In the genomic region with DNA sequence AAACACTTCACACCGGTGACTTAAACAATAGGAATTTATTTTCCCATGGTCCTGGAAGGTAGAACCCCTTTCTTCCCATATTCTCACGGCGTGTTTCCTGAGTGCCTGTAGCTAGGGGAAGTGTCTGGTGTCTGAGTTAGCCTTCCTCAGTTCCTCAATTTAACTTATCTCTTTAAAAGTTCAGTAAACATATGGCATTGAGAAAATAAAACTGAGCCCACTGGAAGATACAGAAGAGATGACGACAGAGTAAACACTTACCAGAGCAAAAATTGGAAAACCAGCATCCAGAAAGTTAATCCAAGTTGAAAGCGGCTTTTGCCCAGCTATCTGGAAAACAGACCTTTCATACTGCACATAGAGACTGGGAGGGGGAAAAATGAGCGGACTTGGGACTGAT, we compare ENCODE assay signal across 8 mouse cellular contexts. TPM values are rescaled to one million over a fixed set of nuclear protein-coding genes. Genes with fewer than 3 reads are reported as not detected.
DNase-seq lines count a peak whose midpoint lies in the region; ATAC-seq and TF ChIP-seq lines count a peak whose summit lies in the region.

No protein-coding gene starts in this region.

- 37% methylated on average over 6 of the region's 6 CpGs for WGBS in forebrain, postnatal 0 days
- WGBS in liver, embryonic 12.5 days (ENCODE audit: insufficient replicate concordance): 8% methylated on average over 6 of the region's 6 CpGs
- WGBS in neural tube, embryonic 14.5 days: 52% methylated on average over 6 of the region's 6 CpGs

- peak overlapping the region; percentile 83; the same call in 1 of the 2 replicates for H3K27ac ChIP-seq in forebrain, postnatal 0 days (ENCODE audit: low read depth, low read length)
- peak overlapping the region; percentile 81 for H3K27ac ChIP-seq in liver, embryonic 12.5 days
- H3K27ac ChIP-seq in neural tube, embryonic 14.5 days (ENCODE audit: low read depth, low read length): no peak overlapping the region

- H3K9ac ChIP-seq in forebrain, postnatal 0 days: peak overlapping the region; percentile 71
- H3K9ac ChIP-seq in liver, embryonic 12.5 days: peak overlapping the region; percentile 93
- H3K9ac ChIP-seq in neural tube, embryonic 14.5 days (replicated peaks; ENCODE audit: low read depth, low read length): peak overlapping the region; percentile 77

- ATAC-seq in forebrain, postnatal 0 days: no peak
- ATAC-seq in liver, embryonic 12.5 days: no peak
- ATAC-seq in neural tube, embryonic 14.5 days (ENCODE audit: low read depth): no peak

- TF ChIP-seq CTCF in forebrain, postnatal 0 days (IDR thresholded peaks at IDR 0.05; ENCODE audit: low read depth): no peak

- no peaks in the 10 kb centered on the region for H3K36me3 ChIP-seq in forebrain, postnatal 0 days (ENCODE audit: insufficient read depth)
- H3K36me3 ChIP-seq in liver, embryonic 12.5 days: peaks cover 4% of the 10 kb centered on the region
- no peaks in the 10 kb centered on the region for H3K36me3 ChIP-seq in neural tube, embryonic 14.5 days (ENCODE audit: control insufficient read depth, insufficient read depth, low read length)

- peak; percentile 19 to 34 for DNase-seq in heart, adult 18-20 months
- DNase-seq in heart, adult 9 months (ENCODE audit: low spot score in 2 of 2): no peak
- DNase-seq in MEL-GATA-1-ER (ENCODE audit: extremely low read depth, low read depth): peak; percentile 86
- DNase-seq in forebrain, postnatal 0 days: peak; percentile 17
- DNase-seq in urinary bladder, postnatal 10 days (ENCODE audit: low spot score): no peak
- DNase-seq in layer of hippocampus, postnatal 36 days: no peak

- H3K4me1 ChIP-seq in forebrain, postnatal 0 days (ENCODE audit: insufficient read depth): no peaks in the 10 kb centered on the region
- peaks cover 42% of the 10 kb centered on the region for H3K4me1 ChIP-seq in liver, embryonic 12.5 days
- peaks cover 4% of the 10 kb centered on the region; the same call in 1 of the 2 replicates for H3K4me1 ChIP-seq in neural tube, embryonic 14.5 days (ENCODE audit: control insufficient read depth, insufficient read depth, low read length)

- no peaks in the 10 kb centered on the region for H3K9me3 ChIP-seq in forebrain, postnatal 0 days (ENCODE audit: low read length)
- H3K9me3 ChIP-seq in liver, embryonic 12.5 days (replicated peaks): no peaks in the 10 kb centered on the region
- H3K9me3 ChIP-seq in neural tube, embryonic 14.5 days (ENCODE audit: control insufficient read depth, low read length): no peaks in the 10 kb centered on the region

- H3K4me3 ChIP-seq in forebrain, postnatal 0 days (ENCODE audit: low read depth, low read length): peak overlapping the region; percentile 77
- peak overlapping the region; percentile 80 for H3K4me3 ChIP-seq in liver, embryonic 12.5 days
- H3K4me3 ChIP-seq in neural tube, embryonic 14.5 days (ENCODE audit: low read depth, low read length): peak overlapping the region; percentile 61

- no peaks in the 10 kb centered on the region for H3K27me3 ChIP-seq in forebrain, postnatal 0 days (ENCODE audit: insufficient read depth, low read length)
- H3K27me3 ChIP-seq in liver, embryonic 12.5 days (replicated peaks): no peaks in the 10 kb centered on the region
- no peaks in the 10 kb centered on the region for H3K27me3 ChIP-seq in neural tube, embryonic 14.5 days (ENCODE audit: control insufficient read depth, insufficient read depth, low read length)

- peak overlapping the region; percentile 88 for H3K4me2 ChIP-seq in forebrain, postnatal 0 days (ENCODE audit: low read depth)
- peak overlapping the region; percentile 94 for H3K4me2 ChIP-seq in liver, embryonic 12.5 days
- peak overlapping the region; percentile 58 for H3K4me2 ChIP-seq in neural tube, embryonic 14.5 days (ENCODE audit: low read depth, low read length)

RNA-seq across cellular contexts. Expression of a gene that starts 0.7 kb away (rescaled TPM):
- total RNA-seq in heart, adult 18-20 months (2021): 1 to 10 TPM in 1 of 2 experiments, under 1 TPM in 1; 0.75 to 1.1 TPM
- 2.6 and 3.1 TPM in 2 replicates for total RNA-seq in forebrain, postnatal 0 days (2014; rRNA removed)
- 2.5 and 4.5 TPM in 2 replicates for polyA plus RNA-seq in forebrain, postnatal 0 days (2015; fragmentation: Nextera tagmentation; extraction: Ambion mirVana)
- 3.1 and 3.5 TPM in 2 replicates for polyA plus RNA-seq in liver, embryonic 12.5 days (2016; fragmentation: Nextera tagmentation; extraction: Ambion mirVana)
- polyA plus RNA-seq in neural tube, embryonic 14.5 days (2014; fragmentation: Nextera tagmentation; extraction: Ambion mirVana): 5.5 and 6.7 TPM in 2 replicates
- 1 to 10 TPM; 1.3 to 1.8 TPM for total RNA-seq in layer of hippocampus, postnatal 36 days (2021)

RNA-seq across cellular contexts. Expression of a gene that starts 27.3 kb away (rescaled TPM):
- total RNA-seq in heart, adult 18-20 months (2021): 1 to 10 TPM; 1.9 to 2.0 TPM
- 15.6 and 15.7 TPM in 2 replicates for total RNA-seq in forebrain, postnatal 0 days (2014; rRNA removed)
- polyA plus RNA-seq in forebrain, postnatal 0 days (2015; fragmentation: Nextera tagmentation; extraction: Ambion mirVana): 16.0 and 18.7 TPM in 2 replicates
- 9.8 and 11.7 TPM in 2 replicates for polyA plus RNA-seq in liver, embryonic 12.5 days (2016; fragmentation: Nextera tagmentation; extraction: Ambion mirVana)
- polyA plus RNA-seq in neural tube, embryonic 14.5 days (2014; fragmentation: Nextera tagmentation; extraction: Ambion mirVana): 26.0 and 27.2 TPM in 2 replicates
- 10 to 100 TPM; 11.6 to 13.0 TPM for total RNA-seq in layer of hippocampus, postnatal 36 days (2021)

Comparison
In these comparisons a context has a peak if more than half of its experiments do, and no peak if none do; other contexts are left out.
1. DNase-seq: peak in heart, adult 18-20 months (2 of 2), MEL-GATA-1-ER (single experiment) and forebrain, postnatal 0 days (single experiment); none in heart, adult 9 months (0 of 2), urinary bladder, postnatal 10 days (single experiment) and layer of hippocampus, postnatal 36 days (0 of 2).
2. Peak in every context shown above with its lines, with median percentiles within 50 percentile points of each other: H3K4me2 ChIP-seq, H3K4me3 ChIP-seq and H3K9ac ChIP-seq.